Mouse (Mus musculus) embryonic fibroblast, embryonic 13.5 days (primary cell): Measurements from ENCODE around the gene E030030I06Rik.
"Not testable (repeated sequence)": the region's sequence is repeated elsewhere in the genome, so short reads cannot be mapped to it uniquely, and the experiment has no call there.

Experiments used
- CTCF ChIP-seq: IDR thresholded peaks from 2 replicates; pipeline ENCODE4 v1.5.1; 2011; ENCODE audit warnings: mild to moderate bottlenecking, control low read depth, low read length, moderate library complexity, borderline replicate concordance; ENCODE audit not compliant: insufficient read depth
- POLR2A ChIP-seq: IDR thresholded peaks from 2 replicates; pipeline ENCODE4 v1.6.1; 2011; ENCODE audit warnings: low read depth, mild to moderate bottlenecking, control low read depth, low read length, moderate library complexity

GRCm38 (mm10) chr10:22163705-22164583 is 14.9 kb upstream of the E030030I06Rik start:
- not testable (repeated sequence) for TF ChIP-seq POLR2A, CTCF
